Mouse (Mus musculus): ENCODE data around the gene Klf12. TPM values are rescaled to one million over a fixed set of nuclear protein-coding genes. Genes with fewer than 3 reads are reported as not detected.

Klf12 gene
- polyA plus RNA-seq, 1 experiment from 2014 or later = 45.1 TPM

DNA sequence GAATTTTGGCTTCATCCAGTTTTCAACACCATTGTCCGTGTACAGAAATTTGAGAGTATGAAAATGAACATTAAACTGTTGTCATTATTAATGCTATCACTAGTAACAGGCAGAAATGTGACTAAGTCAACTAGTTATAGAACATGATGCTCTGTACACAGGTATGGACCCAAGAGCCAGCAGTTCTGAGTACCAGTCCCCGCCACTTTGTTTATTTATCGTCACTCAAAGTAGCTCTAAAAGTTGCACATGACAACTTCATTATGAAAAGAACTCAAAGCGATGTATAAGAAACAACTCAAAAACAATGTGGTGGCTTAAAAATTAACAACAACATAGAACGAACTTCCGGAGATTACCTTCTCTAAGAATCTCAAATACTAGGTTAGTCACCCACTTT is 56.8 kb downstream of the Klf12 start:
- ATAC-seq (replicated peaks) = no peak
- Histone ChIP-seq H3K4me2 (replicated peaks) (no peak overlapping the region), H3K9ac (replicated peaks) (no peak overlapping the region), H3K4me1 (no peaks in the 10 kb centered on the region; the same call in 1 of the 2 replicates), H3K27ac (replicated peaks) (no peak overlapping the region), H3K36me3 (no peaks in the 10 kb centered on the region), H3K27me3 (no peaks in the 10 kb centered on the region), H3K4me3 (no peak overlapping the region), H3K9me3 (no peaks in the 10 kb centered on the region)
- 93% methylated on average over 6 of the region's 6 CpGs for WGBS

DNA sequence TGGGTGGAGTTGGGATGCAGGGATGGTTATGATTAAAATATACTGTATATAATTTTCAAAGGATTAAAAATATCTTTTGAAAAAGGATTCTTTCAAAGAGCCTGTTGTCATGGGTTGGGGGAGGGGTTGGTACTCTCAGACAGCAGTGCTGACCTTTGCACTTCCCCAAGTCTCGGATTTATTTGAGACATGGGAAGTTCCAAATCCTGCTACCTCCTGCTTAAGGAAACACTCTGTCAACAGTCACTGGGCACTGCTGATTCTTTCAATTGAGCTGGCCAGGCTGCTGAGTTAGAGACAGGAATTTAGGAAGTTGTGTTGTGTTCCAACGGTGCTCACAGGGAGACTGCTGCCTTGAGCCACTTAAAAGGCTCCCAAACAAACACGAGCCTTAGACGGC is 60.3 kb downstream of the Klf12 start:
- Histone ChIP-seq H3K27ac (replicated peaks) (no peak overlapping the region), H3K4me1 (0 out of 2 replicates have a peak, but pooled peaks cover 4% of the 10 kb centered on the region), H3K27me3 (no peaks in the 10 kb centered on the region), H3K36me3 (no peaks in the 10 kb centered on the region), H3K4me3 (no peak overlapping the region), H3K4me2 (replicated peaks) (no peak overlapping the region), H3K9ac (replicated peaks) (no peak overlapping the region), H3K9me3 (no peaks in the 10 kb centered on the region)
- ATAC-seq (replicated peaks) = no peak
- WGBS = 58% methylated on average over 4 of the region's 4 CpGs

DNA sequence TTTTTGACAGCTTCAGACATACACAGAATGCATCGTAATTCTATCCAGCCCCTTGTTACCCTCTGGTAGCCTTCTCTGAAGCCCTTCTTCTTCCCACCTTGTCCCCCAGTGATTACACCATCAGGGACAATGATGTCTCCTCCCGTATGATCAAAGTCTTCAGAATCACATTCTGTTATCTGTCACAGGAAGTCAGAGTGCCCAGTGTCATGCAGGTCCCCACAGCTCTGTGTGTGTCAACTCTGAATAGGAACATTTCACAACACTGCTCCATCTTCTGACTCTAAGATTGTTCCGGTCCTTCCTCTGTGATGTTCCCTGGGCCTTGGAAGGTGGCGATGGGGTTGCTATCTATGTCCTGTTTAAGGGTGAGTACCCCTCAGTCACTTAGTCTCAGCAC is 62.2 kb downstream of the Klf12 start:
- Histone ChIP-seq H3K9me3 (no peaks in the 10 kb centered on the region), H3K4me3 (no peak overlapping the region), H3K27ac (replicated peaks) (no peak overlapping the region), H3K4me2 (replicated peaks) (no peak overlapping the region), H3K9ac (replicated peaks) (no peak overlapping the region), H3K4me1 (0 out of 2 replicates have a peak, but pooled peaks cover 4% of the 10 kb centered on the region), H3K36me3 (no peaks in the 10 kb centered on the region), H3K27me3 (no peaks in the 10 kb centered on the region)
- no peak for ATAC-seq (replicated peaks)
- WGBS = 93% methylated on average over 4 of the region's 4 CpGs

DNA sequence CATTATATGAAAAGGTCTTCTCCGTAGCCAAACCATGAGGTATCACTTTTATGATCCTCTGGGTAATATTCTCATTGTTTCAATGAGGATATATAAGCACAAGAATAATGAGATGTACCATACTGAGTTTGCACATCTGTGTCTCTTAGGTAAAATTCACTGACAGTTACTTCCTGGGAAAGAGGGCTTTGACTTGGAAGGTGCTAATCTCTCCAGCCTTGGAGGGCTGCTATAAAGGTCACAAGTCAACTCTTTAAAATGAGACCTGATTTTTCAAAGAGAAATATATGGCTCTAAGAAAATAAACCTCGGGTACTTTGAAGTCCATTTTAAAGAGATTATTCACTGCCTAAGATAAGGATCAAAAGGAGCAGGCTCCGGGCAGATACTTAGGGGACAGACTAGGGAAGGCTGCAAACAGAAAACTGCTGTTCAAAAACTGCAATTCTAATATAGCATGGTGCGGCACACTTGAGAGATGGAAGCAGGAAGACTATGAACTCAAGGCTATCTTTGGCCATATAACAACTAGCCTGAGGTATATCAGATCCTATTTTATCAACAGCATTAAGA is 69.2 kb downstream of the Klf12 start:
- H3K36me3 ChIP-seq = no peaks in the 10 kb centered on the region
- 70% methylated on average over 4 of the region's 4 CpGs for WGBS
- no peak overlapping the region for H3K4me2 ChIP-seq (replicated peaks)
- no peaks in the 10 kb centered on the region for H3K27me3 ChIP-seq
- H3K9ac ChIP-seq (replicated peaks) = no peak overlapping the region
- H3K27ac ChIP-seq (replicated peaks) = no peak overlapping the region
- peaks cover 9% of the 10 kb centered on the region for H3K4me1 ChIP-seq
- H3K4me3 ChIP-seq = no peak overlapping the region
- ATAC-seq (replicated peaks) = no peak
- H3K9me3 ChIP-seq = no peaks in the 10 kb centered on the region

DNA sequence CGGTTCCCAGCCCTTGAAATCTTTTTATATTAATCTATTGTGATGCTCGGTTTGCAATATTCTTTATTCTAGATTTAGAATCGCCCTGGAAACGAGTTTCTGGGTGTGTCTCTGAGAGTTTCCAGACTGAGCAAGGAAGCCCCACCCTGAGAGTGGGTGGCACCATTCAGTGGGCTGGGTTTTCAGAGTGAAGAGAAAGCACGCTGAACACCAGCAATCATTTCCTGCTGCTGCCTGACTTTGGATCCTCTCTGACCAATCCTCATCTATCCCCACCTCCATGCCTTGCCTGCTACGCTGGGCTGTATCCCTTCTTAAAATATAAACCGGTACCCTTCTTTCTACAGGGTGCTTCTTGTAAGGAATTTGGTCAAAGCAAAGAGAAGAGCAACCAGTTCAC is 71.4 kb downstream of the Klf12 start:
- Histone ChIP-seq H3K27ac (replicated peaks) (no peak overlapping the region), H3K27me3 (no peaks in the 10 kb centered on the region), H3K9ac (replicated peaks) (no peak overlapping the region), H3K4me3 (no peak overlapping the region), H3K36me3 (no peaks in the 10 kb centered on the region), H3K9me3 (no peaks in the 10 kb centered on the region), H3K4me2 (replicated peaks) (no peak overlapping the region), H3K4me1 (peaks cover 15% of the 10 kb centered on the region)
- ATAC-seq (replicated peaks) = no peak
- WGBS = 80% methylated on average over 7 of the region's 7 CpGs

DNA sequence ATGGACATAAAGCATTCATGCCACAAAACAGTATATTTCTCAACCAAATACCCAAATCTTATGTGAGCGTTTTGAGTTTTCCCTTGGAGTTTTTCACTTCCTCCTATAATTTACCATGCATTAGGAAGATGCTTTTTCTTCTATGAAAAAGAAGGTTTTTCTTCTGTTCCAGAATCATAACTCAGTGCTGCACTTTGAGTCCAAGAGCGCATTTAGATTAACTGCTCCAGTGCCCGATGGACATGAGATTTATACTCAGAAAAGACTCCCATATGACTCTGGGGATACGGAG is 72.7 kb downstream of the Klf12 start:
- no peaks in the 10 kb centered on the region for H3K9me3 ChIP-seq
- H3K9ac ChIP-seq (replicated peaks) = no peak overlapping the region
- no peak for ATAC-seq (replicated peaks)
- WGBS = 90% methylated on average over 4 of the region's 4 CpGs
- H3K36me3 ChIP-seq = no peaks in the 10 kb centered on the region
- no peak overlapping the region for H3K4me3 ChIP-seq
- no peaks in the 10 kb centered on the region for H3K27me3 ChIP-seq
- H3K4me1 ChIP-seq = peaks cover 27% of the 10 kb centered on the region
- no peak overlapping the region for H3K4me2 ChIP-seq (replicated peaks)
- H3K27ac ChIP-seq (replicated peaks) = no peak overlapping the region

DNA sequence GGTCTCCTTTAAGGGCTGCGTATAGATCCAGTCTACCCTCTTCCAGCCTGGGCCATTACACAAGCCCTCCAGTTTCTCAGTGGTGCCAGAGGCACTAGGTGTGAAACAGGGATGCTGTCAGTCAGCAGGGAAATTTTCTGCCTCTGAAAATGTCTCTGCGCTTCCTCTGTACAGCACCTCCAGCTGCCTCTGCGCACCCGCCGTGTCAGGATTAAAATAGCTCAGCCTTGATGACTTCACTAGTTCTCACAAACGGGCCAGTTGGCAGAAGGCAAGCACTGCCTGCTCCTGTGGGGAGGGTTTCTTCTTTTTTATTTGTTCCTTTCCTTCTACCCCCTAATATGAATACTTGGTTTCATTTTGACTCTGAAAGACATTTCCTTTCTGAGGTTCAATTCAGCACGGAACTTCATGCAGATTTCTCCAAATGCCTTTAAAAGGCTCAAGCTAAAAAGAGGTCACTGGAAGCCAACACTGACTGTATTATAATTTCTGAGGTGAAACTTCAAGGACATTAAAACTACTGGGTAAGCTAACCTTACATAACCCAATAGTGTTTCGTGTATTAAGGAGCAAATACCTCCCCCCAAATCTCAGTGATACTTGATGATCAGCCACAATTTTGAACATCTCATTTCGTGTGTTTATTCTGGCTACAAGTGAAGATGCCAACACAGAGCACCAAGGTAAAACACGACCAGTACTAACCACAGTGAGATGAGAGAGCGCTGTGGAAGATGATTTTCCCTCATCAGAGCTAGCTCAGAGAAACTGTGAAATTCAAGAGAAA is 73.2 kb downstream of the Klf12 start:
- no peak overlapping the region for H3K4me3 ChIP-seq
- no peaks in the 10 kb centered on the region for H3K9me3 ChIP-seq
- H3K4me2 ChIP-seq (replicated peaks) = no peak overlapping the region
- H3K4me1 ChIP-seq = peaks cover 27% of the 10 kb centered on the region
- peak; percentile 49 for ATAC-seq (replicated peaks)
- H3K36me3 ChIP-seq = no peaks in the 10 kb centered on the region
- no peak overlapping the region for H3K9ac ChIP-seq (replicated peaks)
- H3K27me3 ChIP-seq = no peaks in the 10 kb centered on the region
- 58% methylated on average over 11 of the region's 11 CpGs for WGBS
- no peak overlapping the region for H3K27ac ChIP-seq (replicated peaks)

DNA sequence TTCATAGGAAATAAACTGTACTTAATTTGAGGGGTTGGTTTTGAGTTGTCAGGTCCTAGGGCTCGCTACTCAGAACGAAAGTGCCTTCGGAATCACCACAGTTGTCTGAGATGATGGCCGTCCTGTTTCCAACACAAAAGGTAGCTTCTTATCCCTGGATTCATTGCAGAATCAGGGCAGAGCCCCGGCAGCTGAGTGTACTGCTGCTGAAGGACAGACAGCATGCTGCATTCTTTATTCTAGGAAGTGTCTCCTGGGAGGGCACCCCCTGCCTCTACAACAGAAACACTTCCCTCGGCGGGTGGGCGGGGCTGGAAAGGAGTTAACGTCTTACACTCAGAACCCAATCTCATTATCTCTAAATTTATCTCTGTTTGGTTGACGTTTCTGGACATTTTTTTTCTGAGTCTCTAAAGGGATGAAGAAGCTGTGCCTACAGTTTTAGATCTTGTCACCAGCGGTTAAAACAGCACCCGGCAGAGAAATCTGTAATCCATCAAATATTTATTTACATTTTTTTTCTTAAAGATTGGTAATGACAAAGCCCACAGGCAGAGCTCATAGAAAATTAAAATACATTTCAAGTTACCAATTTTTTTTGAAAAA is 74.6 kb downstream of the Klf12 start:
- WGBS = 28% methylated on average over 12 of the region's 12 CpGs
- ATAC-seq (replicated peaks) = no peak
- Histone ChIP-seq H3K27me3 (no peaks in the 10 kb centered on the region), H3K27ac (replicated peaks) (no peak overlapping the region), H3K4me2 (replicated peaks) (no peak overlapping the region; the same call in 1 of the 2 replicates), H3K9me3 (no peaks in the 10 kb centered on the region), H3K36me3 (no peaks in the 10 kb centered on the region), H3K4me3 (no peak overlapping the region), H3K4me1 (peaks cover 27% of the 10 kb centered on the region), H3K9ac (replicated peaks) (no peak overlapping the region)

DNA sequence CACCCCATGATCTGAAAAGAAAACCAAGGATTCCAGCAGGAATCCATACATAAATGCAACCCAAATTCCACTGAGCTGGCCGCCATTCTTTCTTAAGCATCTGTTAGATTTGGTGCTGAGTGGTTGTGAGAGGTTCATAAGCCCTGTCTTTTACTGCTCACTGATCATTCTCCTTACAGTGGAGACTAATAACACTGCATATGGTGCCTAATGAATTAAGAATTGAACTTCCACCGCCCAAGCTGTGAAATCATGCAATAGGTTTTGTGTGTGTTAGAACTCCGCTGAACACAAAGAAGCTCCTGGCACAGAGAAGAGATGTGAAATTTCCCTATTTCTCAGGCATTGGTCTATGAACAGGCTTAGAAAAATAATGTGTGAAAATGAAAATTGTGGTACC is 77.4 kb downstream of the Klf12 start:
- peaks cover 27% of the 10 kb centered on the region for H3K4me1 ChIP-seq
- ATAC-seq (replicated peaks) = peak; percentile 66
- no peak overlapping the region for H3K4me2 ChIP-seq (replicated peaks)
- H3K4me3 ChIP-seq = no peak overlapping the region
- H3K9me3 ChIP-seq = no peaks in the 10 kb centered on the region
- no peak overlapping the region for H3K9ac ChIP-seq (replicated peaks)
- H3K36me3 ChIP-seq = no peaks in the 10 kb centered on the region
- WGBS = 44% methylated on average over 3 of the region's 3 CpGs
- peak overlapping the region; percentile 49 for H3K27ac ChIP-seq (replicated peaks)
- no peaks in the 10 kb centered on the region for H3K27me3 ChIP-seq

DNA sequence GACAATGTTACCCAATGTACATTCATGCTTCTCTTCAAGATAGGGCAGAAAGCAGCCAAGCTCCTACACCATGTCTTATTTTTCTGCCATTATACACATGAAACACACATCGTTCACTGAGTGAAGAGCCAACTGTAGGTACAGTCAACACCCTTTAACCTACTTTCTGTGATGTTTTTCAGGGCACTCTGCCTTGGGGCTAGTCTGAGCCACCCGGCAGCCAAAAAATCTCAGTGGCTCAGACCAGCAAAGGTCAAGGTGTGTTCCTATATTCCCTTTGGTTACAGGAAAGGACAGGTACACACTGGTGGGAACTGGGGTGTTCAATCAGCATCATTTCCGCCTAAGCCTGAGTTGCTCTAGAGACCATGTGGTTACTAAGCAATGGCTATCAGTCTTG is 78.3 kb downstream of the Klf12 start:
- no peaks in the 10 kb centered on the region for H3K9me3 ChIP-seq
- no peaks in the 10 kb centered on the region for H3K36me3 ChIP-seq
- H3K4me1 ChIP-seq = peaks cover 26% of the 10 kb centered on the region
- WGBS = 97% methylated on average over 3 of the region's 3 CpGs
- H3K27ac ChIP-seq (replicated peaks) = 0 out of 2 replicates have a peak overlapping the region, but pooled peaks have one; percentile 49
- no peak overlapping the region for H3K4me3 ChIP-seq
- no peak overlapping the region for H3K4me2 ChIP-seq (replicated peaks)
- H3K27me3 ChIP-seq = no peaks in the 10 kb centered on the region
- ATAC-seq (replicated peaks) = no peak
- H3K9ac ChIP-seq (replicated peaks) = no peak overlapping the region

DNA sequence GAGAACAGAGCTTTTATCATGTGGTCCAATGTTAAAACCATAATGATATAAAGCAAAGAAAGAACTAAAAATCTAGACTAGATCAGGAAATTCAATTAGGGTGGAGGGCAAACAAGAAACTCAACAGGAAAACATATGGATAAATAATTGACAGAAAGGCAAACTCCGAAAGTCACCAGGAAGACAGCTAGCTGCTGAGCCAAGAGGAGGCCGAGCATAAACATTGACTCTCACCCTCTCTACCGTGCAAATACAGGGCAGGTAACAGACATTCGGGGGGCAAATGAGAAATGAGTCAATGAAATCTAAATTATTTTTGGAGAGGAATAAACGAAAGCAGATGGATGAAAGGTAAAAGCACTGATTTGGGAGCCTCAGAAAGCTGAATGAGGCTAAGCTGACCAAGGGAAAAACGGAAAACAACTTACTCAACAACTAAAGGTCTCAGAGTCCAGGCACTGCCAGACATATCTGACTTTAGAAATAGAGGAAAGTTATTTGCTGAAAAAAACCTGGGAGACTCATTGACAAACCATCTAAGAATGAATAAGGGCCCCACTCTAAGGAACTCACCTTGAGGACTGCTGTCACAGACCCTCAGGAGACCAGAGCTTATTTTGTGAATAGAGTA is 84.3 kb downstream of the Klf12 start:
- 0 out of 2 replicates have a peak, but pooled peaks cover 3% of the 10 kb centered on the region for H3K36me3 ChIP-seq

DNA sequence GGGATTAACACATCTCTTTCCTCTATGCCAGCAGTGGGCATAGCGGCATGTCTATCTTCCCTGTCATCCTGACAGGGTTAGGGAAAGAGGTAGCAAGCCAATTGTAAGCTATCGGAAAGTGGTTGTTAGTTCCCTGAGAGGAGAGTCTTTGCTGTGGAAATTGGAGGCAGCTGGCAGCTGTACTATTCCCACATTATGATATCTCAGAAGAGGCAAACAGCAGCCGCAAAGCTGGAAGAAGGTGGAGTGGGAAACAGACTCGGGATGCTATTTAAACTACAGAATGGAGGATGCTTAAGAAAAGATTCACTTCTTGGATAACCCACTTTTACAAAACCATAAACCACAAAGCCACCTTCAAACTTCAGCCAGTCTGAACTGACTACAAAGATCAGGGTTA is 85.8 kb downstream of the Klf12 start:
- Histone ChIP-seq H3K9me3 (no peaks in the 10 kb centered on the region), H3K27me3 (no peaks in the 10 kb centered on the region), H3K36me3 (0 out of 2 replicates have a peak, but pooled peaks cover 3% of the 10 kb centered on the region), H3K4me2 (replicated peaks) (no peak overlapping the region), H3K4me3 (no peak overlapping the region), H3K4me1 (no peaks in the 10 kb centered on the region), H3K27ac (replicated peaks) (no peak overlapping the region), H3K9ac (replicated peaks) (no peak overlapping the region)
- WGBS = 91% methylated on average over 4 of the region's 4 CpGs
- no peak for ATAC-seq (replicated peaks)

More for the DNA sequence above, 84.3 kb downstream of the Klf12 start:
- H3K4me1 ChIP-seq = no peaks in the 10 kb centered on the region
- no peak overlapping the region for H3K4me3 ChIP-seq
- H3K9me3 ChIP-seq = no peaks in the 10 kb centered on the region
- H3K27me3 ChIP-seq = no peaks in the 10 kb centered on the region
- WGBS = 91% methylated on average over 6 of the region's 6 CpGs
- no peak overlapping the region for H3K27ac ChIP-seq (replicated peaks)
- H3K9ac ChIP-seq (replicated peaks) = no peak overlapping the region
- H3K4me2 ChIP-seq (replicated peaks) = no peak overlapping the region
- no peak for ATAC-seq (replicated peaks)

Data from forebrain, embryonic 15.5 days (tissue).